Mouse (Mus musculus) forebrain, embryonic 12.5 days (tissue): ENCODE measurements around the gene Nucb2. TPM values are rescaled to one million over a fixed set of nuclear protein-coding genes. Genes with fewer than 3 reads are reported as not detected.
A peak's percentile ranks its signal among the peaks of the same experiment; 100 is the strongest.

Source experiments
- ATAC-seq: fragments of 200-750 bp; cut with Nextera tagmentation; 2 replicates; pipeline ENCODE4 v1.8.0; 2017; ENCODE audit warnings: moderate TSS enrichment; ENCODE audit not compliant: low FRiP score
- H3K27ac ChIP-seq: fragments of 300-500 bp; sonication (generic); 2 replicates; pipeline ENCODE4 v1.5.1; 2016; ENCODE audit warnings: mild to moderate bottlenecking
- H3K27me3 ChIP-seq: fragments of 300-500 bp; sonication (generic); 2 replicates; pipeline ENCODE4 v1.6.1; 2016; ENCODE audit warnings: mild to moderate bottlenecking
- H3K36me3 ChIP-seq: fragments of 300-500 bp; sonication (generic); replicated peaks from 2 replicates; pipeline ENCODE4 v1.6.1; 2016; ENCODE audit warnings: mild to moderate bottlenecking
- H3K4me1 ChIP-seq: fragments of 300-500 bp; sonication (generic); 2 replicates; pipeline ENCODE4 v1.6.1; 2016
- H3K4me2 ChIP-seq: fragments of 300-500 bp; sonication (generic); 2 replicates; pipeline ENCODE4 v1.6.1; 2016; ENCODE audit warnings: mild to moderate bottlenecking, moderate library complexity
- H3K4me3 ChIP-seq: fragments of 300-500 bp; sonication (generic); replicated peaks from 2 replicates; pipeline ENCODE4 v1.5.1; 2016; ENCODE audit warnings: mild to moderate bottlenecking
- H3K9ac ChIP-seq: fragments of 300-500 bp; sonication (generic); 2 replicates; pipeline ENCODE4 v1.6.1; 2016; ENCODE audit warnings: mild to moderate bottlenecking
- H3K9me3 ChIP-seq: fragments of 300-500 bp; sonication (generic); 2 replicates; pipeline ENCODE4 v1.6.1; 2016
- WGBS: fragments of 180-500 bp; shearing (Covaris S2); methylation state at CpG from one replicate; pipeline ENCODE4 v1.1.7; 2016; 5-methylcytosine and 5-hydroxymethylcytosine counted together
- polyA plus RNA-seq: library from polyadenylated mRNA; unstranded; fragments of >200 nt; fragmentation: Nextera tagmentation; extraction: Ambion mirVana; gene quantifications from 2 replicates; pipeline ENCODE4 v1.2.1, GENCODE M21; 2016

The Nucb2 gene
- polyA plus RNA-seq = 14.2 and 17.0 TPM in 2 replicates

- Histone ChIP-seq H3K4me1 (peaks cover 10% of the 10 kb centered on the region), H3K4me2 (peak within 1 kb of the TSS; percentile 65), H3K27me3 (0 out of 2 replicates have a peak, but pooled peaks cover 3% of the 10 kb centered on the region), H3K9ac (peak within 1 kb of the TSS; percentile 75), H3K9me3 (no peaks in the 10 kb centered on the region), H3K27ac (peak within 1 kb of the TSS; percentile 75), H3K36me3 (no peaks in the 10 kb centered on the region), H3K4me3 (peak within 1 kb of the TSS; percentile 70)
- WGBS = under 1% methylated on average over 51 of the region's 51 CpGs
- peak; percentile 100 for ATAC-seq
Measured at GRCm38 (mm10) chr7:116503879-116504817, at the start of gene Nucb2. Gene Nucb2 (plus strand): TSS chr7:116504369.

DNA sequence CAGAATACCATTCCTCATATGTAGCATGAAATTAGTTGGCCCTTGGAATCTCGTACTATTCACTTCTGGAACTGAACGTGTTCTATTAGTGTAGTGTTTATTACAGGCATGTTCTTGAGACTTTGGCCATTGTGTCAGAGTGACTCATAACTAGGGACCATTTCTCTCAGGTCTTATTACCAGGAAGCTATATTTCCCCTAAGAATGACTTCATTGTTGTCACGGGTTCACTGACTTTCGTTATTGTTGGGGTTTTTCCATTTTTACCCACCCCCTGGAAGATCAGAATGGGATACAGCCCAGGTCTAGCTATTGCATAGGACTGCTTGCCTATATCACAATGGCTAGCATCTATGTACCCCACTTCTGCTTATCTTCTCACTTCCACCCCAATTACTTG, 47.2 kb upstream of the Nucb2 start:
- H3K4me3 ChIP-seq = no peak overlapping the region
- no peaks in the 10 kb centered on the region for H3K36me3 ChIP-seq
- no peaks in the 10 kb centered on the region for H3K9me3 ChIP-seq
- H3K27ac ChIP-seq = no peak overlapping the region
- 89% methylated on average over 4 of the region's 4 CpGs for WGBS
- H3K4me2 ChIP-seq = no peak overlapping the region
- no peaks in the 10 kb centered on the region for H3K4me1 ChIP-seq
- no peak for ATAC-seq
- no peak overlapping the region for H3K9ac ChIP-seq
- no peaks in the 10 kb centered on the region for H3K27me3 ChIP-seq

DNA sequence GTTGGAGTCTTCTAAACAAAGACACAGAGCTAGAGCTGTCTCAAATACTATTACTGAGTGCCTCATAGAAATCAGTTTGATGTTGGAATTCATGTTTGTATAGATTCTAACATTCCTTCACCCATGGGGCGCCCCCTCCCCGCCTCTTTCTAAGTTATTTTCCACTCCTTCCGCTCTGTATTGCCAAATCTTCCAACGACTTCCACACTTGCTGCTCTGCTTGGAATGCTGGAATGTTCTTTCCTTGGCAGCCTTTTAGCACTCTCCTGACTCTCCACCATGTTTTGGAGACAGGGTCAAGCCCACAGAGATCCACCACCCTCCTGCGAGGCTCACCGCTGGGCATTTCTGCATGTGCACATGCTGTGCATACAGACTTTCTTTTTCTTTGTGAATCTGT, 46.8 kb upstream of the Nucb2 start:
- 85% methylated on average over 6 of the region's 6 CpGs for WGBS
- no peak overlapping the region for H3K4me2 ChIP-seq
- H3K4me1 ChIP-seq = peaks cover under 1% of the 10 kb centered on the region; the same call in 1 of the 2 replicates
- no peaks in the 10 kb centered on the region for H3K36me3 ChIP-seq
- H3K27me3 ChIP-seq = 0 out of 2 replicates have a peak, but pooled peaks cover 3% of the 10 kb centered on the region
- no peak overlapping the region for H3K27ac ChIP-seq
- H3K9me3 ChIP-seq = no peaks in the 10 kb centered on the region
- no peak overlapping the region for H3K4me3 ChIP-seq
- H3K9ac ChIP-seq = no peak overlapping the region
- ATAC-seq = no peak

- ATAC-seq = no peak
- Histone ChIP-seq H3K36me3 (no peaks in the 10 kb centered on the region), H3K9me3 (no peaks in the 10 kb centered on the region), H3K4me3 (no peak overlapping the region), H3K4me1 (peaks cover 3% of the 10 kb centered on the region; the same call in 1 of the 2 replicates), H3K4me2 (no peak overlapping the region), H3K27ac (no peak overlapping the region), H3K27me3 (0 out of 2 replicates have a peak, but pooled peaks cover 3% of the 10 kb centered on the region), H3K9ac (no peak overlapping the region)
- WGBS = 40% methylated on average over 3 of the region's 3 CpGs
Measured at GRCm38 (mm10) chr7:116458985-116459441, 45.2 kb upstream of the Nucb2 start.

GRCm38 (mm10) chr7:116462114-116462513, 42.1 kb upstream of the Nucb2 start:
- Histone ChIP-seq H3K4me3 (no peak overlapping the region), H3K27ac (no peak overlapping the region), H3K4me2 (no peak overlapping the region), H3K36me3 (no peaks in the 10 kb centered on the region), H3K27me3 (0 out of 2 replicates have a peak, but pooled peaks cover 3% of the 10 kb centered on the region), H3K9ac (no peak overlapping the region), H3K9me3 (no peaks in the 10 kb centered on the region), H3K4me1 (peaks cover 3% of the 10 kb centered on the region; the same call in 1 of the 2 replicates)
- ATAC-seq = no peak
- 58% methylated on average over 8 of the region's 8 CpGs for WGBS

GRCm38 (mm10) chr7:116475836-116476235, 28.3 kb upstream of the Nucb2 start:
- H3K9ac ChIP-seq = no peak overlapping the region
- H3K27ac ChIP-seq = no peak overlapping the region
- H3K4me2 ChIP-seq = no peak overlapping the region
- H3K36me3 ChIP-seq = no peaks in the 10 kb centered on the region
- no peak overlapping the region for H3K4me3 ChIP-seq
- no peak for ATAC-seq
- H3K9me3 ChIP-seq = no peaks in the 10 kb centered on the region
- H3K4me1 ChIP-seq = no peaks in the 10 kb centered on the region
- 0 out of 2 replicates have a peak, but pooled peaks cover 4% of the 10 kb centered on the region for H3K27me3 ChIP-seq

- Histone ChIP-seq H3K4me1 (no peaks in the 10 kb centered on the region), H3K27me3 (0 out of 2 replicates have a peak, but pooled peaks cover 4% of the 10 kb centered on the region), H3K36me3 (no peaks in the 10 kb centered on the region), H3K4me2 (no peak overlapping the region), H3K4me3 (no peak overlapping the region), H3K9ac (no peak overlapping the region), H3K27ac (no peak overlapping the region), H3K9me3 (no peaks in the 10 kb centered on the region)
- WGBS = 88% methylated on average over 5 of the region's 5 CpGs
- ATAC-seq = no peak
Measured at GRCm38 (mm10) chr7:116476264-116476663, 27.9 kb upstream of the Nucb2 start.

- 0 out of 2 replicates have a peak, but pooled peaks cover 4% of the 10 kb centered on the region for H3K27me3 ChIP-seq
- ATAC-seq = no peak
- no peaks in the 10 kb centered on the region for H3K4me1 ChIP-seq
- no peak overlapping the region for H3K4me2 ChIP-seq
- no peak overlapping the region for H3K27ac ChIP-seq
- WGBS = 60% methylated on average over 1 of the region's 1 CpGs
- no peak overlapping the region for H3K4me3 ChIP-seq
- no peaks in the 10 kb centered on the region for H3K36me3 ChIP-seq
- H3K9ac ChIP-seq = no peak overlapping the region
- no peaks in the 10 kb centered on the region for H3K9me3 ChIP-seq
Measured at GRCm38 (mm10) chr7:116483106-116483505, 21.1 kb upstream of the Nucb2 start.

DNA sequence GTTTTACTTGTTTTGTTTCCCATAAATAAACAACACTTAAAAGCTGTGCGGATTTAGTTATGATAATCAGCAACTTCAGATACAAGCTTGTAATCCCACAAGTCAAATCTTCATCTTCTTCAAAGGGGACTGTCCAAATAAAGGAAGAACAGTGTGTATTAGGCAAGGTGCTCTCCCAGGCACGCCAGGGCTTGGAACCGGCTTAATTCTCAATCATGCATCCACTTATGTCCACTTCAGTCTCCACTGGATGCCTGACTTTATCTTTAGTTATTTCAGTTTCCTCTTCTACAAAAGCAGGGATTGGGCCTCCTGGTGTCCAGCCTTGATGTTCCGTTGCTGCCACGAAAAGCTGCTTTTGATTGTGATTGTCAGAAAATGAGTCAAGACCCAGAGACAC, 20.4 kb upstream of the Nucb2 start:
- Histone ChIP-seq H3K9ac (no peak overlapping the region), H3K4me3 (no peak overlapping the region), H3K36me3 (no peaks in the 10 kb centered on the region), H3K9me3 (no peaks in the 10 kb centered on the region), H3K4me1 (no peaks in the 10 kb centered on the region), H3K27me3 (no peaks in the 10 kb centered on the region), H3K27ac (no peak overlapping the region), H3K4me2 (no peak overlapping the region)
- no peak for ATAC-seq
- WGBS = 80% methylated on average over 5 of the region's 5 CpGs

GRCm38 (mm10) chr7:116484213-116484612, 20.0 kb upstream of the Nucb2 start:
- H3K9ac ChIP-seq = no peak overlapping the region
- no peak overlapping the region for H3K4me3 ChIP-seq
- H3K27me3 ChIP-seq = no peaks in the 10 kb centered on the region
- H3K27ac ChIP-seq = no peak overlapping the region
- no peak overlapping the region for H3K4me2 ChIP-seq
- no peaks in the 10 kb centered on the region for H3K36me3 ChIP-seq
- H3K9me3 ChIP-seq = no peaks in the 10 kb centered on the region
- no peak for ATAC-seq
- 86% methylated on average over 5 of the region's 5 CpGs for WGBS
- H3K4me1 ChIP-seq = no peaks in the 10 kb centered on the region

GRCm38 (mm10) chr7:116485062-116485601, 19.0 kb upstream of the Nucb2 start:
- Histone ChIP-seq H3K36me3 (no peaks in the 10 kb centered on the region), H3K4me3 (no peak overlapping the region), H3K9me3 (no peaks in the 10 kb centered on the region), H3K4me1 (no peaks in the 10 kb centered on the region), H3K27ac (no peak overlapping the region), H3K27me3 (no peaks in the 10 kb centered on the region), H3K4me2 (no peak overlapping the region), H3K9ac (no peak overlapping the region)
- WGBS = 72% methylated on average over 1 of the region's 1 CpGs
- ATAC-seq = no peak

- H3K27ac ChIP-seq = no peak overlapping the region
- no peak overlapping the region for H3K9ac ChIP-seq
- no peak overlapping the region for H3K4me3 ChIP-seq
- no peaks in the 10 kb centered on the region for H3K36me3 ChIP-seq
- ATAC-seq = no peak
- H3K27me3 ChIP-seq = no peaks in the 10 kb centered on the region
- H3K4me1 ChIP-seq = no peaks in the 10 kb centered on the region
- 78% methylated on average over 4 of the region's 4 CpGs for whole genome bisulfite sequencing
- no peak overlapping the region for H3K4me2 ChIP-seq
- no peaks in the 10 kb centered on the region for H3K9me3 ChIP-seq
Measured at GRCm38 (mm10) chr7:116491113-116491512, 13.1 kb upstream of the Nucb2 start.
